Mouse (Mus musculus) cerebellum, postnatal 14 days (tissue): ENCODE data around the gene Ddx39b.
A peak's percentile ranks its signal among the peaks of the same experiment; 100 is the strongest.

Source experiments
- DNase-seq, 2 experiments: peaks; one replicate each; pipeline ENCODE4 v3.0.0; 2021; ENCODE audit warnings: mixed read lengths in 2 of 2

Ddx39b gene

DNA sequence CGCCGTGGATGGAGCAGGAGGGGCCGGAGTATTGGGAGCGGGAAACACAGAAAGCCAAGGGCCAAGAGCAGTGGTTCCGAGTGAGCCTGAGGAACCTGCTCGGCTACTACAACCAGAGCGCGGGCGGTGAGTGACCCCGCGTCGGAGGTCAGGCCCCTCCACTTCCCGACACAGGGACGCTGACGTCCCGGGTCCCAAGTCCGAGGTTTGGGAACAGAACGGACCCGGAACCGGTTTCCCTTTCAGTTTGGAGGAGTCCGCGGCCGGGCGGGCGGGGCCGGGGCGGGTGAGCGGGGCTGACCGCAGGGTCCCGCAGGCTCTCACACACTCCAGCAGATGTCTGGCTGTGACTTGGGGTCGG, 22.0 kb downstream of the Ddx39b start:
- peak in 1 of 2 experiments; percentile 26 for DNase-seq

GRCm38 (mm10) chr17:35267399-35268086, 26.0 kb downstream of the Ddx39b start:
- no peak for DNase-seq

DNA sequence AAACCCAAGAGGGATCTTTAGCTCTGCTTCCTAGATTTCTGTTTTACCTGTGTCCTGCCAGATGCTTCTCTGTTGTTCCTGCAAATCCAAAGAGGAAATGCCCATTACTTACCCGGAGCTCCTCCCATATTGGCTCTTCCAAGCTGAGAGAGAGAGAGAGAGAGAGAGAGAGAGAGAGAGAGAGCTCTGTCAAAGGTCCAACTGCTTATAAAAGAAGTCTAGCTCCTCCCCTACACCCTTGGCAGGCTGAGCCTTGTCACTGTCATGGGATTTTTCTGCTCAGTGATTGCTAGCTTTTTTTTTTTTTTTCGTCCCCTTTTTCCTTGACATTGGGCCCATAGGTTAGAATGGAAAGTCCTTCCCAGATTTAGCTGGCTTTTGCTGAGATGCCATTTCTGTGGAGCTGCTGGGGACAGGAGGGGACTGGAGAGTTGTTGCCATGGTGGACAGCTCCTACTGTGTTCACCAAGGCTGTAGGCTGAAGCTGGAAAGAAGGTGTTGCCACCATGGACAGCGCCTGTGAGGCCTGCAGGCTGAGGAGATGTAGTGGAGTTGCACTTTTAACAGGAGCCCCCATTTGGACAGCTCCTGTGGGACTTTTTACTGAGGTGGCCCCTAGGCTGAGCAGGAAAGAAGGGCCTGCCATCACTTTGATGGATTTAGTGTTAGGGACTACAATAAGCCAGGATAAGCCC, 28.3 kb downstream of the Ddx39b start:
- DNase-seq: no peak

DNA sequence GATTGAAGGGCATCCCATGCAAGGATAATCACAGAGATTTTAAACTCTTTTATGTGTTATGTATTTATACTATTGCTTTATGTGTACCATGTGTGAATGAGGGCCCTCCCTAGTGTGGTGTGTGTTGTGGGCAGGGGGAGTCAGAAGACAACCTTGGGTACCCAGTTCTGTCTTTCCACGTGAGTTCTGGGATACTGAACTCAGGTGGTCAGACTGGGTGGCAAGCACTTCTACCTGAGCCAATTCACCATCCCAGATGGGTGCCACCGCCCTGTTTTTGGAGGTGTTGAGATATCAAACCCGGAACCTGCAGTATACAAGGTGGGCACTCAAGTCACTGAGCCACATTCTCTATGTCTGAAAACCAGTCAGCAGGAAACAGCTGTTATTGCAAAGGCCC, 30.7 kb downstream of the Ddx39b start:
- no peak for DNase-seq

DNA sequence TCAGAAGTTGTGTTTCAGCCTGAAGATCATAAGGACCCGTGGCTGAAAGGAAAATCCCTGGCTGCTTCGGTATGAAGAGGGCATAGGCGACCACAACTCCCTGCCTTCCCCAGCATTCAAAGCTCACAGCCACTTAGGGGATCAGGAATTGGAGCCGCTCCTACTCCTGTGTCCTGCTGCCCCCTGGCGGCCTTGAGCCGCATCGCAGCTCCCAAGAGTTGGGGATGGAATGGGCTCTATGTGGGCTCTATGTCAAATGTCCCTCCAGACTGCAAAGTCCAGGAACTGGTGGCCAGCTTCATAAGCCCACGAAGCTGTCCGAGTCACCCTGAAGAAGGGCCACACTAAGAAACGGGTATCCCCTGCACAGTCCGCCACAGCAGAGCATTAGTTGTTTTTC, 33.2 kb downstream of the Ddx39b start:
- peak; percentile 95 to 97 for DNase-seq

GRCm38 (mm10) chr17:35276304-35276864, 34.8 kb downstream of the Ddx39b start:
- DNase-seq: no peak

DNA sequence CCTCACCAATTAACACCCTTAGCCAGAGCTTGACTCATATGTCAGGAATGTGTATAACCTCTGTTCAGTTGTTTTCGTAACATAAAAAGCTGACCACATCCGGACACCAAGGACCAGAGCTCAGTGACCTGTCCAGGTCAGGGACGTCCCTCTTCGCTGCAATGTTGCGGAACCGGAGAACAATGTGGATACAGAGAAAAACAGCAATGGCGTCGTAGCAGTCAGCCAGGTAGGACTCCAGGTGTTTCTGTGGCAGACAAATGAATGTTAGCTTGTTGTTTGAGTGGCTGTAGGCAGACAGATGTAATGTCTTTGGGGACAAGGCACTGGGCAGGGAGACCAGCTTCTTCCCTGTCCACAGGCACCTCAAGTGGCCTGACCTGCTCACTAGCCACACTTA, 36.5 kb downstream of the Ddx39b start:
- DNase-seq: no peak

GRCm38 (mm10) chr17:35278957-35279688, 37.6 kb downstream of the Ddx39b start:
- no peak for DNase-seq

- DNase-seq: no peak
These were observed 38.7 kb downstream of the Ddx39b start for GRCm38 (mm10) chr17:35280276-35280675.

DNA sequence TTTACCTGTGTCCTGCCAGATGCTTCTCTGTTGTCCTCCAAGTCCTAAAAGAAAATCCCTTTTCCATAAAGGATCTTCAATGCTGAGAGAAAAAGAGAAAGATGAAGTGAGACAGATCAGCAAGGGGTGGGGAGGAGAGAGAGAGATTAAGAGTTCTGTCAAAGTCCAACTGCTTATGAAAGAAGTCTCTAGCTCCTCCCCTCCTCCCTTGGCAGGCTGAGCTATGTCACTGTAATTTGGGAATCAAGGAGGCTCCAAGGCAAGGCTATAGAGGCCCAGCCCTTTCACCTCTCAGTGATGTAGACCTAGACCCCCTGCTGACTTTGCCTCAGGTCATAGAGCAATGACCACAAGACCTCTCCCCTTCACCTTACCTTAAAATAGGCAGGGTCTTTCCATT, 43.9 kb downstream of the Ddx39b start:
- DNase-seq: no peak

- DNase-seq: peak; percentile 67 to 84
These were observed 54.2 kb downstream of the Ddx39b start for GRCm38 (mm10) chr17:35295796-35296195.

DNA sequence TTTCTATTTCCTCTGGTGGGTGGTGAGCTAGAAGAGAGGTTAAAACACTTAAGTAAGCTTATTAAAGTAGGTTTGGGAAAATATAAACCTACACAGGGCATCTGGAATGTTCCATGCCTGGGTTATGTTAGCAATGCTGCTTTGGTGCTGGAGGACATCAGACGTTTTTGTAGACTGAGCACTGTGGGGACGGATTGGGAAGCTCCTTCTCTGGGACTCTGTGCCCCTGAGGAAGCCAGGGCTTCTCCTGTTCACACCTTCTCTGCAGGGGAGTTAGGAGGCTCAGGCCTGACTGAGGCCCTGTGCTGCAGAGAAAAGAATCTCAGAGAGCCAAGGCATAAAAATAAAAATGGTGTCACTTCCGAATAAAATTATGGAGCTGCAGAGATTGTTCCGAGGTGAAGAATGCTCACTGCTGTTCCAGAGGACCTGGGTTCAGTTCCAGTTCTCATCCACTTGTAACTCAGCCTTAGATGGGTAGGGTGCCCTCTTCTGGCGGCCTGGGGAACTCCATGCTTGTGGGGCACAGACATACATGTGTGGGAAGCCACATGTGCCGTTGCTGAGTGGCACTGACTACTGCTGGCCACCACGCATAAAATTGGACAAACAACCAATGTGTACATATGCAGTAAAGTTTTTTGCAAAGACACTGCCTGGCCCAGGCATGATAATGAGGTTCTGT, 58.9 kb downstream of the Ddx39b start:
- peak in 1 of 2 experiments; percentile 37 for DNase-seq

- DNase-seq: peak; percentile 96 to 99
These were observed 60.2 kb downstream of the Ddx39b start for GRCm38 (mm10) chr17:35301645-35302258.

DNA sequence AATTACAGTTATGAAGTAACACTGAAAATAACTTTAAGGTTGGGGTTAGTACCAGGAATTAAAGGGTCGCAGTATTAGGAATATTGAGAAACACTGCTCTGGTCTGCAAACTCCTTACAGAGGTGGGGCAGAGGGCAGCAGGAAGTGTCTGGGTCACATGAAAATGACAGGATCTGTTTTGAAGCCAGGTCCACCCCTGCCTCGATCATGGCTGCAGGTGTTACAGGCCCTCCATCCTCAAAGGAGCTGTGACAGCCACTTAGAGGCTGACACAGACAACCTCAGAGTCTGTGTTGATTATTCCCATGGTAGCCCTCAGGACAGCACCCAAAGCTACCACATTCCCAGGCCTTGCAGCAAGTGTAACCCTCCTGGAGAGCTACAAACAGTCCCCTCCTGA, 61.7 kb downstream of the Ddx39b start:
- DNase-seq: no peak
